Mouse (Mus musculus) bone marrow, adult 2 months (tissue): ENCODE results near the gene Clec2l.

Experiments used
- CTCF ChIP-seq: fragments of 200-500 bp; IDR thresholded peaks from 2 replicates; pipeline ENCODE4 v1.5.1; 2011; ENCODE audit warnings: low read length, control low read depth; ENCODE audit not compliant: control insufficient read depth, insufficient read depth
- POLR2A ChIP-seq: fragments of 200-500 bp; IDR thresholded peaks from 2 replicates; pipeline ENCODE4 v1.6.1; 2011; ENCODE audit warnings: low read depth, mild to moderate bottlenecking, control low read depth, low read length, borderline replicate concordance; ENCODE audit not compliant: control insufficient read depth

- TF ChIP-seq POLR2A: no peak
- no peak for TF ChIP-seq CTCF
Measured at GRCm38 (mm10) chr6:38692556-38692955, 29.7 kb downstream of the Clec2l start.
